Mouse (Mus musculus): ENCODE measurements at regions not wholly inside any gene's neighbourhood (a gene's known extent, or its start where the extent isn't known, plus 50 kb on each side); places are given as distances from the start of the nearest gene placed in this dataset.

DNA sequence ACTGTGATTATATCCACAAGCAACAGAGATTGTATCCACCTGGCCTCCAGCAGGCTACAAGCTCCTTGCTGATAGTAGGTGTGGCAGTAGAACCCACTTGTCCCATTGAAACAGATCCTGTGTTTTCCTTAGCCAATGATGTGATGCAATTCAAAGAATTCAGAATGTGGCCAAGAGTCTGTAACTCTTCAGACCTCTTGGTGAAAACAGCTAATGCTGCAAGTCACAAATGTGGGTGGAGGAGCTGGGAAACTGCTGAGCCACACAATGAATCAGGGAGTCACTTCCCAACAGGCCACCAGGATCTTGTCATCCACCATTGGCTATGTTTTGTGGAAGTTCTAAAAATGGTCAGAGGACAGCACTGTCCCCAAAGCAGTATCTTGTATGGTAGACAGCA, 92.1 kb downstream of the Fas start:
- H3K27me3 ChIP-seq (ENCODE audit: control insufficient read depth, insufficient read depth, low read length), result no peaks in the 10 kb centered on the region
- no peak overlapping the region for H3K27ac ChIP-seq (replicated peaks; ENCODE audit: insufficient read depth, low read depth, low read length)
- TF ChIP-seq CTCF (IDR thresholded peaks at IDR 0.05; ENCODE audit: low read depth, low read length), result no peak
- TF ChIP-seq POLR2A (IDR thresholded peaks at IDR 0.05; ENCODE audit: extremely low read depth, insufficient read depth, low read length), result no peak
- no peak overlapping the region for H3K9ac ChIP-seq (ENCODE audit: low read depth, low read length)
- no peak overlapping the region for H3K4me3 ChIP-seq (ENCODE audit: insufficient read depth, low read depth, low read length)
- no peaks in the 10 kb centered on the region for H3K36me3 ChIP-seq (ENCODE audit: control insufficient read depth, insufficient read depth, low read length)
- H3K4me1 ChIP-seq (ENCODE audit: control insufficient read depth, insufficient read depth, low read length), result no peaks in the 10 kb centered on the region
- DNase-seq (ENCODE audit: extremely low read depth, low read depth, low spot score), result no peak
- no peaks in the 10 kb centered on the region for H3K79me2 ChIP-seq (ENCODE audit: control insufficient read depth, insufficient read depth, low read length)
